Mouse (Mus musculus): ENCODE measurements around the gene Mark2.

- TF ChIP-seq POLR2A (IDR thresholded peaks at IDR 0.05; ENCODE audit: insufficient read length, low read depth) (no peak), SRF (IDR thresholded peaks at IDR 0.05; ENCODE audit: control insufficient read depth, insufficient read length, low read depth) (no peak), MAX (IDR thresholded peaks at IDR 0.05; ENCODE audit: low read depth) (no peak), MYOG (IDR thresholded peaks at IDR 0.05; ENCODE audit: control insufficient read depth in 1 of 3, insufficient read depth in 1 of 3, insufficient read length in 2 of 3, low read depth in 2 of 3) (no peak)
Measured at GRCm38 (mm10) chr19:7276053-7276659, 65.5 kb downstream of the Mark2 start.

Data from myocyte (in vitro differentiated cells).